Mouse (Mus musculus): Measurements from ENCODE around the gene Gna13.

GRCm38 (mm10) chr11:109425392-109426271, 63.0 kb downstream of the Gna13 start, which contains the start of gene Amz2:
- TF ChIP-seq CTCF (conservative IDR thresholded peaks at IDR 0.05; ENCODE audit: low read length) (no peak), POU5F1 (IDR thresholded peaks at IDR 0.05; ENCODE audit: borderline replicate concordance, low read length) (no peak)
